Mouse (Mus musculus) spleen, adult 18-20 months (tissue): ENCODE measurements around the gene Gabrp.

Experiments
- DNase-seq, 2 experiments: peaks; one replicate each; pipeline ENCODE4 v3.0.0; 2022; ENCODE audit warnings: mixed read lengths in 2 of 2

Gene Gabrp

GRCm38 (mm10) chr11:33578859-33579258 is at the start of gene Gabrp:
Gene Gabrp (minus strand): TSS chr11:33578959.
- DNase-seq: no peak

GRCm38 (mm10) chr11:33627136-33627742 is 48.5 kb upstream of the Gabrp start:
- no peak for DNase-seq

- peak in 1 of 2 experiments; percentile 34 for DNase-seq
Observed at GRCm38 (mm10) chr11:33614218-33614617, 35.5 kb upstream of the Gabrp start.

GRCm38 (mm10) chr11:33607784-33608183 is 29.0 kb upstream of the Gabrp start:
- DNase-seq: no peak

DNA sequence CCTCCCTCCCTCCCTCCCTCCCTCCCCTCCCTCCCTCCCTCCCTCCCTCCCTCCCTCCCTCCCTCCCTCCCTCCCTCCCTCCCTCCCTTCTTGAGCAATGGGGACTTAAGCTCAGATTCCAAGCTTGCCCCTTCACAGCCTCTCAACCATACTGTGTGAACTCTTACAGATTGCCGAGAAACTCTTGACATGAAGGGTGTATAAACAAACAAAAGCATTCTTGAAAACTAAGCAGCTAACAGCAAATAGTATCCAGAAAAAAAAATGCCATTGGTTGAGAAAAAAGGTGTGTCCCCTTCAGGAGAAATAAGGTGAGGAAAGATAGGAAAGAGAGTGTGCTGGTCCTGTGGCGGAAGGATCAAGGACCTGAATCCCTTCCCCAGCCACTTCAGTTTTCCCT is 24.4 kb upstream of the Gabrp start:
- DNase-seq: no peak

DNA sequence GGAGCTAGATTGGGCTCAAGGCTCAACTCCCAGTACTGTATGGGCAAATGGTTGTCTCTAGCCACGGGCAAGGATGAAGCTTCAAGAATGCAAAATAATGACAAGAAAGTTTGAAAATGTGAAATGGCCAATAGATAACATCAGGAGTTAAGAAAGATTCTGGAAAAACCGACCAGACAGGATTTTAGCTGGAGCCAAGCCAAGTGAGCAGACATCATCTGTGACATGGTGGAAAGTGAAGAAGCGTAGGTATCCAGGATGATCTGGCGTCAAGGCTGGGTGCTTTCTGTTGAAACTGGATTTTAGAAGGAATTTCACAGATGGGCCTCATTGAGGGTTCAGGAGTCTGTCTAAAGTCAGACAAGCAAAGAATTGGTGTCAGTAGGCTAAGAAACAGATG is 20.2 kb upstream of the Gabrp start, which contains the start of gene D130052B06Rik:
TSS of gene D130052B06Rik (plus strand) at position 317 of the 400 bp plus-strand sequence.
- DNase-seq: no peak

DNA sequence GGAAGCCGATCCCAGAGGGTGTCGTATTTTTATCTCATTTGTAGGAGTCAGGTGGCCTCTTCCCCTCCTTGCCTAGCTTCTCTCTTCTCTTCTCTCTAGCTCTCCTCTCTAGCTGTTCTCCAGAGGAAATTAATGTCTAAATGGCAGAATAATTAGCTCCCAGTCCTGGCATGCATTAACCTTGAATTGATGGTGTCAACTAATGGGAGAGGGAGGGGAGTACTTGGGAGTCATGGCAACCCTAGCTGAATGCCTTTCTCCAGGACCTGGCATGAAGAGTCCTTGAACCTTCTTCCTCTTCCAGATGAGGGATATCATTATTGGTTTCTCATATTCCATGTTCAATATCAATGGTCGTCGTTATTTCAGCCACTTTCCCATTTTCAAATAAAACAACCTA is 17.9 kb upstream of the Gabrp start:
- no peak for DNase-seq

DNA sequence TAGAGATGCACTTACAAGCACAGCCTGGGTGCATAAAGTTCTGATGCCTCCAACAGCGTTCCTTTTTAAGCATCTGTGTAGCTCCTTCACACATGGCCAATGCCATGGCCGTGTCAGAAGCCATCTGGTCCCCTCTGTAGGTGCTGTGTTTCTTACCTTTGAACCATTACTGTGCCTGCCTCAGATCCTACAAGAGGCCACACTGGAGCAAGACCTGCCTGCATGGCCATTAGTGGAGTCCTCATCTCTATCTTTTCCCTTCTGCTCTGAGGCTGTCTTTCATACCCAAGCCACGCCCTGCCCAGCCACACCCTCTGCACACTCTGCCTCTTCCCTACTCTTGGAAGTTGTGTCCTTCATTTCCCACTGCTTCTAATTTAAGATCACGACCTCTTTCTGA is 14.1 kb upstream of the Gabrp start:
- no peak for DNase-seq

GRCm38 (mm10) chr11:33590771-33591170 is 12.0 kb upstream of the Gabrp start:
- DNase-seq: no peak

DNA sequence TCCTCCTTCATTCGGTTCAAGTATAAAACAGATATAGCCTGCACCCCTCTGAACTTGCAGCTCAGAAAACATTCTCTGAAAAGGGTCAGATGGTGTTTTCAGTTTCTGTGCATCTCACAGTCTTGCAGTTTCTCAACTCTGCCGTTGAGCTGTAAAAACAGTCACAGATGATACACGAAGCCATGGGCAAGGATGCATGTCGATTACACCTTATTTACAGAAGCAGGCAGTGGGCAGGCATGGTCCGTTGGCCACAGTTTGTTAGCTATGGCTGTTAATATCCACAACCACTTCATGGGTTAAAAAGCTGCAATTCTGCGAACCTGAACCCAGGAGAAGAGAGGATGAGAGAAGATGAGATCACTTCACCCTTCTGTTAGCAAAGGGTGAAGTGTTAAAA is 7.9 kb upstream of the Gabrp start:
- no peak for DNase-seq

DNA sequence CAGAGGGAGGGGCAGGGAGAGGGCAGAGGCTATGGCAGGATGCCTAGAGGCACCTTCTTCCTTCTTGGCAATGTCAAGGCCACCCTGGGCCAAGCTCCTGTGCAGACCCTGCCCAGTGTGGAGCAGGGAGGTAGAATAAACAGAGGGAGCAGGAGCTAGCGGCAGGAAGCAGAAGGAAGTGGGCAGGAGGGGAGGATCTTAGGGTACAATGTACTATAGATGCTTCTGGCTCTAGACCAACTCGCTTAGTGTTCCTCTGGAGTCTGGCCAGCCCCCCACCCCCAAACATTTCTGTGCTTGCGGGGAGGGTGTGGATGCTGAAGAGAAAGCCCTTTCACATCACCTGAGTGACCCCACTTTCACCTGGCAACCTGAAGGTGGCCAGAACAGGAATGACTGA is 862 bp upstream of the Gabrp start:
- DNase-seq: no peak

GRCm38 (mm10) chr11:33574944-33575343 is 3.8 kb downstream of the Gabrp start:
- no peak for DNase-seq

- no peak for DNase-seq
Observed at GRCm38 (mm10) chr11:33570413-33570812, 8.3 kb downstream of the Gabrp start.

- no peak for DNase-seq
Observed at GRCm38 (mm10) chr11:33563921-33564320, 14.8 kb downstream of the Gabrp start.

GRCm38 (mm10) chr11:33554123-33554522 is 24.6 kb downstream of the Gabrp start:
- DNase-seq: no peak

DNA sequence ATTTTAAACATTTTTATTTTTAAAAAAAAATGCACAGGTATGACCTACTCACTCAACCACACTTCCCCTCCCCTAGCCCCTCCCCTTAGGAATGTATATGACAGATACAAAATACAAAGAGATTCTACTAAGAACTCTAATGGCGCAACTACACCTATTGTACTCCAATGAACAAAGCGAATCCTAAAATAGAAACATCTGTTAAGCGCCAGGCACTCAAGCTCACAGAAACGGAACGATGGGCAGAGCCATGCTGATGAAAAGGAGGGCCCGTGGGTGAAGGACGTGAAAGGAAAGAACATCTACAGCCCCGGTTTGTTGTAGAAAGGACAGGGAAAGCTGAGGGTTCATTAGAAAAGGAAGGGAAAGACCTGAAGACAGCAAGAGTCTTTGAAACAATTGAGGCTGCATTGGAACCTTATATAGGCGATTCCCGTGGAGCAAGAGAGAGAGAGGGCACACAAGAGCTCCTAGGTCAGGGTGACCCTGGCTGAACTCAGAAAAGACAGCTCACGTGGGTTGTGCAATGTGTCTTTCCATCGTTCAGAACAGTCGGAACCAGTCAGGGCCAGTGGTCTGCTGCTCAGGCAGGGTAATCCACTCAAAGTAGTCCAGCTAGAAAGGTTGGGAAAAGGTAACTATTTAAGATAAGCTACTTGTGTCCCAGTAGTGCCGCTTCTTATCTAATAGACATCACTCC is 27.7 kb downstream of the Gabrp start:
- DNase-seq: no peak

DNA sequence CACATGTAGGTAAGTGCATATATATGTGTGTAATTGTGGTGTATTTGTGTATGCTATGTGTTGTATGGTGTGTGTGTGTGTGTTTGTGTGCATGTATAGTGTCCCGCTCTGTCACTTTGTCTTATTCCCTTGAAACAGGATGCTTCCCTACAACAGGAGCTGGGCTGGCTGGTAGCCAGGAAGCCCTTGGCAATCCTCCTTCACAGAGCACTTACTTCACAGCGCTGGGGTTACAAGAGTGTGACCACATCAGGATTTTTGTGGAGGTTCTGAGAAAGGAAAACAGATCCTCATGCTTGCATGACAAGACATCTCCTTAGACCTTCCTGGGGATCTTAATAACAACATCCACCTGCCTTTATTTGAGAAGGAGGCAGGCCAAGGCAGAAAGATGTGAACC is 31.4 kb downstream of the Gabrp start:
- DNase-seq: no peak

DNA sequence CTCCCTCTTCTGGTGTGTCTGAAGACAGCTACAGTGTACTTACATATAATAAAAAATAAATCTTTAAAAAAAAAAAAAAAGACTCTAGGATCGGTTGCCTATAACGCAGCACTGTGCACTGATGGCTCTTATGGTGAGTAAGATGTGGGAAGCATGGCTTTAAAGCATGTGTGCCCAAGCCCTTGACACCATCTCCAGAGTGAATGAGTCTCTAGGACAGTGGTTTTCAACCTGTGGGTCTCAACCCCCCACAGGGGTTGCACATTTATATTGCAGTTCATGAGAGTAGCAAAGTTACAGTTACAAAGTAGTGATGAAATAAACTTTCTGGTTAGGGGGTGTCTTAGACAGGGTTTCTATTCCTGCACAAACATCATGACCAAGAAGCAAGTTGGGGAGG is 33.8 kb downstream of the Gabrp start:
- DNase-seq: no peak

- no peak for DNase-seq
Observed at GRCm38 (mm10) chr11:33544121-33544520, 34.6 kb downstream of the Gabrp start.

GRCm38 (mm10) chr11:33537390-33538125 is 41.2 kb downstream of the Gabrp start:
- no peak for DNase-seq

DNA sequence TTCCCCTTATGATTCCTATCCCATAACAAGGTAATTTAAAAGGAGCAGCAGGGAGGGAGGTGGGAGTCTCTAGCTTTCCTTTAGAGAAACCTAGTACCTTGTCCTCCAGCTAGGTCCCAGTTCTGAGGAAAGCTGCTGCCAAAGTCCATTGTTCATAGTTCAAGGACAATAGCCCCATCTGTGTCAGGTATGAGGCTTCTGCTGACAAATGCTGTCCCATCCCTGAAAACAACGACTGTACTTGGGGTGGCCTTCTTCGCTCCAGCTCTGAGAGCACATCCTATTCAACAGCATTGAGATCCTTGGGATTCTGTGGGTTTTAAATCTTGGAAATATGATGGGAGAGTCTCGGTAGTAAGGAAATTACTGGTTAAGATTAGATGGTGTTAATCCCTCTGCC is 42.1 kb downstream of the Gabrp start:
- DNase-seq: no peak

DNA sequence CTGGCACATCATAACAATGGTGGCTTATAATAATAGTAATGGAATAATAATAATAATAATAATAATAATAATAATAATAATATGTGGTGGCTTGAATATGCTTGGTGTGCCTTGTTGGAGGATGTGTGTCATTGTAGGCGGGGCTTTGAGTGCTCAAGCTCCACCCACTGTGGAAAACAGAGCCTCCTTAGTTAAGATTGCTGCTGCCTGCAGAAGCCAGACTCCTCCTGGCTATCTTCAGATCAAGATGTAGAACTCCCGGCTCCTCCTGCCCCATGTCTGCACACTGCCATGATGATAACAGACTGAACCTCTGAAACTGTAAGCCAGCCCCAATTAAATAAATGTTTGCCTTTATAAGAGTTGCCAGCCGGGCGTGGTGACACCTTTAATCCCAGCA is 44.2 kb downstream of the Gabrp start:
- no peak for DNase-seq

GRCm38 (mm10) chr11:33533577-33533976 is 45.2 kb downstream of the Gabrp start:
- DNase-seq: no peak

- no peak for DNase-seq
Observed at GRCm38 (mm10) chr11:33529576-33529975, 49.2 kb downstream of the Gabrp start.
